Mouse (Mus musculus) intestine, postnatal 0 days (tissue): ENCODE results near the gene Fasl. TPM values are rescaled to one million over a fixed set of nuclear protein-coding genes. Genes with fewer than 3 reads are reported as not detected.

Source experiments
- ATAC-seq: fragments of 200-750 bp; cut with Nextera tagmentation; 2 replicates; pipeline ENCODE4 v1.8.0; 2017; ENCODE audit warnings: mild to moderate bottlenecking, moderate TSS enrichment, moderate library complexity
- H3K27ac ChIP-seq: fragments of 300-500 bp; sonication (generic); 2 replicates; pipeline ENCODE4 v1.5.1; 2014; ENCODE audit warnings: mild to moderate bottlenecking, low read depth, low read length, moderate library complexity
- H3K27me3 ChIP-seq: fragments of 300-500 bp; sonication (generic); replicated peaks from 2 replicates; pipeline ENCODE4 v1.6.1; 2014; ENCODE audit warnings: low read length, mixed read lengths; ENCODE audit not compliant: control insufficient read depth, insufficient read depth
- H3K36me3 ChIP-seq: fragments of 300-500 bp; sonication (generic); 2 replicates; pipeline ENCODE4 v1.6.1; 2014; ENCODE audit warnings: mild to moderate bottlenecking, moderate library complexity; ENCODE audit not compliant: control insufficient read depth, insufficient read depth
- H3K4me1 ChIP-seq: fragments of 300-500 bp; sonication (generic); replicated peaks from 2 replicates; pipeline ENCODE4 v1.6.1; 2014; ENCODE audit warnings: antibody characterized with exemption, low read length, mixed read lengths; ENCODE audit not compliant: control insufficient read depth, insufficient read depth
- H3K4me2 ChIP-seq: fragments of 300-500 bp; sonication (generic); replicated peaks from 2 replicates; pipeline ENCODE4 v1.6.1; 2014; ENCODE audit warnings: low read depth, mild to moderate bottlenecking, moderate library complexity
- H3K4me3 ChIP-seq: fragments of 300-500 bp; sonication (generic); 2 replicates; pipeline ENCODE4 v1.5.1; 2014; ENCODE audit warnings: low read depth, low read length
- H3K9ac ChIP-seq: fragments of 300-500 bp; sonication (generic); 2 replicates; pipeline ENCODE4 v1.6.1; 2014; ENCODE audit warnings: mild to moderate bottlenecking, low read depth, low read length
- H3K9me3 ChIP-seq: fragments of 300-500 bp; sonication (generic); 2 replicates; pipeline ENCODE4 v1.6.1; 2016; ENCODE audit warnings: mixed run types; ENCODE audit not compliant: control insufficient read depth
- CTCF ChIP-seq: sonication (generic); IDR thresholded peaks from 2 replicates; pipeline ENCODE4 v1.5.1; 2016; ENCODE audit warnings: low read depth, mild to moderate bottlenecking, control low read depth, antibody characterized with exemption, moderate library complexity
- WGBS: fragments of 180-500 bp; shearing (Covaris S2); extraction: QIAGEN DNeasy Blood & Tissue Kit; methylation state at CpG from one replicate; pipeline ENCODE4 v1.1.7; 2014; 5-methylcytosine and 5-hydroxymethylcytosine counted together
- polyA plus RNA-seq: library from polyadenylated mRNA; unstranded; fragments of >200 nt; fragmentation: Nextera tagmentation; extraction: Ambion mirVana; gene quantifications from 2 replicates; pipeline ENCODE4 v1.2.1, GENCODE M21; 2015

The Fasl gene
- polyA plus RNA-seq, 1 experiment from 2014 or later = not detected

- no peak for ATAC-seq
- Histone ChIP-seq H3K4me3 (no peak overlapping the region), H3K4me1 (no peaks in the 10 kb centered on the region), H3K27me3 (no peaks in the 10 kb centered on the region), H3K9me3 (no peaks in the 10 kb centered on the region), H3K27ac (no peak overlapping the region), H3K36me3 (no peaks in the 10 kb centered on the region), H3K4me2 (no peak overlapping the region), H3K9ac (no peak overlapping the region)
- no peak for TF ChIP-seq CTCF
These were observed 11.5 kb upstream of the Fasl start for GRCm38 (mm10) chr1:161799791-161800190.

GRCm38 (mm10) chr1:161798866-161799265 is 10.6 kb upstream of the Fasl start:
- no peak for ATAC-seq
- Histone ChIP-seq H3K4me1 (no peaks in the 10 kb centered on the region), H3K9me3 (no peaks in the 10 kb centered on the region), H3K4me2 (no peak overlapping the region), H3K9ac (no peak overlapping the region), H3K27ac (no peak overlapping the region), H3K4me3 (no peak overlapping the region), H3K27me3 (no peaks in the 10 kb centered on the region), H3K36me3 (no peaks in the 10 kb centered on the region)
- WGBS = 89% methylated on average over 3 of the region's 3 CpGs
- TF ChIP-seq CTCF = no peak

GRCm38 (mm10) chr1:161794447-161795211 is 6.3 kb upstream of the Fasl start:
- Histone ChIP-seq H3K4me1 (no peaks in the 10 kb centered on the region), H3K4me3 (no peak overlapping the region), H3K9me3 (no peaks in the 10 kb centered on the region), H3K27ac (no peak overlapping the region), H3K9ac (no peak overlapping the region), H3K27me3 (no peaks in the 10 kb centered on the region), H3K4me2 (no peak overlapping the region), H3K36me3 (no peaks in the 10 kb centered on the region)
- ATAC-seq = no peak
- no peak for TF ChIP-seq CTCF
- 76% methylated on average over 10 of the region's 10 CpGs for WGBS

- no peaks in the 10 kb centered on the region for H3K4me1 ChIP-seq
These were observed 5.0 kb upstream of the Fasl start for GRCm38 (mm10) chr1:161793321-161793720.

GRCm38 (mm10) chr1:161792687-161792969 is 4.3 kb upstream of the Fasl start:
- no peaks in the 10 kb centered on the region for H3K36me3 ChIP-seq
- no peak for ATAC-seq

More at GRCm38 (mm10) chr1:161793321-161793720, 5.0 kb upstream of the Fasl start:
- H3K27ac ChIP-seq = no peak overlapping the region
- no peaks in the 10 kb centered on the region for H3K9me3 ChIP-seq
- TF ChIP-seq CTCF = no peak
- no peak overlapping the region for H3K4me2 ChIP-seq
- no peak for ATAC-seq
- no peak overlapping the region for H3K9ac ChIP-seq
- H3K27me3 ChIP-seq = no peaks in the 10 kb centered on the region
- no peaks in the 10 kb centered on the region for H3K36me3 ChIP-seq
- H3K4me3 ChIP-seq = no peak overlapping the region
- 69% methylated on average over 3 of the region's 3 CpGs for WGBS

GRCm38 (mm10) chr1:161791854-161792686 is 3.8 kb upstream of the Fasl start:
- Histone ChIP-seq H3K4me2 (no peak overlapping the region), H3K4me3 (no peak overlapping the region), H3K4me1 (no peaks in the 10 kb centered on the region), H3K27ac (no peak overlapping the region), H3K27me3 (no peaks in the 10 kb centered on the region), H3K36me3 (no peaks in the 10 kb centered on the region), H3K9me3 (no peaks in the 10 kb centered on the region), H3K9ac (no peak overlapping the region)
- WGBS = 84% methylated on average over 8 of the region's 8 CpGs
- no peak for TF ChIP-seq CTCF
- no peak for ATAC-seq

More at GRCm38 (mm10) chr1:161792687-161792969, 4.3 kb upstream of the Fasl start:
- no peak overlapping the region for H3K4me2 ChIP-seq
- H3K27me3 ChIP-seq = no peaks in the 10 kb centered on the region
- H3K4me3 ChIP-seq = no peak overlapping the region
- H3K9ac ChIP-seq = no peak overlapping the region
- no peaks in the 10 kb centered on the region for H3K9me3 ChIP-seq
- 91% methylated on average over 4 of the region's 4 CpGs for WGBS
- H3K4me1 ChIP-seq = no peaks in the 10 kb centered on the region
- TF ChIP-seq CTCF = no peak
- H3K27ac ChIP-seq = no peak overlapping the region
